Mouse (Mus musculus) kidney, postnatal 0 days (tissue): ENCODE measurements around the gene Iba57. TPM values are rescaled to one million over a fixed set of nuclear protein-coding genes. Genes with fewer than 3 reads are reported as not detected.

ENCODE experiments used
- ATAC-seq: fragments of 200-750 bp; cut with Nextera tagmentation; replicated peaks from 2 replicates; pipeline ENCODE4 v1.8.0; 2017; ENCODE audit warnings: low read depth, moderate number of reproducible peaks, moderate TSS enrichment, moderate library complexity; ENCODE audit not compliant: low FRiP score
- DNase-seq: peaks from one replicate; pipeline ENCODE4 v3.0.0-alpha.2; 2016; ENCODE audit warnings: low spot score
- H3K27ac ChIP-seq: fragments of 300-500 bp; sonication (generic); 2 replicates; pipeline ENCODE4 v1.5.1; 2014; ENCODE audit warnings: mild to moderate bottlenecking
- H3K27me3 ChIP-seq: fragments of 300-500 bp; sonication (generic); 2 replicates; pipeline ENCODE4 v1.6.1; 2014; ENCODE audit warnings: low read length, mixed read lengths; ENCODE audit not compliant: insufficient read depth
- H3K36me3 ChIP-seq: fragments of 300-500 bp; sonication (generic); 2 replicates; pipeline ENCODE4 v1.6.1; 2014; ENCODE audit warnings: low read length, mixed read lengths; ENCODE audit not compliant: insufficient read depth
- H3K4me1 ChIP-seq: fragments of 300-500 bp; sonication (generic); replicated peaks from 2 replicates; pipeline ENCODE4 v1.6.1; 2014; ENCODE audit warnings: antibody characterized with exemption, low read length, mixed read lengths; ENCODE audit not compliant: insufficient read depth
- H3K4me2 ChIP-seq: fragments of 300-500 bp; sonication (generic); 2 replicates; pipeline ENCODE4 v1.6.1; 2014; ENCODE audit warnings: mild to moderate bottlenecking, low read length, moderate library complexity, mixed read lengths
- H3K4me3 ChIP-seq: fragments of 300-500 bp; sonication (generic); replicated peaks from 2 replicates; pipeline ENCODE4 v1.5.1; 2014; ENCODE audit warnings: low read depth, low read length
- H3K9ac ChIP-seq: fragments of 300-500 bp; sonication (generic); 2 replicates; pipeline ENCODE4 v1.6.1; 2014; ENCODE audit warnings: low read depth, low read length
- H3K9me3 ChIP-seq: fragments of 300-500 bp; sonication (generic); replicated peaks from 2 replicates; pipeline ENCODE4 v1.6.1; 2016; ENCODE audit warnings: low read length, inconsistent platforms, mixed read lengths
- CTCF ChIP-seq: IDR thresholded peaks from 2 replicates; pipeline ENCODE4 v1.5.1; 2016; ENCODE audit warnings: antibody characterized with exemption, low read depth, mild to moderate bottlenecking, moderate library complexity
- WGBS: fragments of 180-500 bp; shearing (Covaris S2); extraction: QIAGEN DNeasy Blood & Tissue Kit; methylation state at CpG from one replicate; pipeline ENCODE4 v1.1.7; 2014; 5-methylcytosine and 5-hydroxymethylcytosine counted together
- polyA plus RNA-seq: library from polyadenylated mRNA; unstranded; fragments of >200 nt; fragmentation: Nextera tagmentation; extraction: Ambion mirVana; gene quantifications from 2 replicates; pipeline ENCODE4 v1.2.1, GENCODE M21; 2015

Iba57 gene
- polyA plus RNA-seq, 1 experiment from 2014 or later, result 6.9 TPM

DNA sequence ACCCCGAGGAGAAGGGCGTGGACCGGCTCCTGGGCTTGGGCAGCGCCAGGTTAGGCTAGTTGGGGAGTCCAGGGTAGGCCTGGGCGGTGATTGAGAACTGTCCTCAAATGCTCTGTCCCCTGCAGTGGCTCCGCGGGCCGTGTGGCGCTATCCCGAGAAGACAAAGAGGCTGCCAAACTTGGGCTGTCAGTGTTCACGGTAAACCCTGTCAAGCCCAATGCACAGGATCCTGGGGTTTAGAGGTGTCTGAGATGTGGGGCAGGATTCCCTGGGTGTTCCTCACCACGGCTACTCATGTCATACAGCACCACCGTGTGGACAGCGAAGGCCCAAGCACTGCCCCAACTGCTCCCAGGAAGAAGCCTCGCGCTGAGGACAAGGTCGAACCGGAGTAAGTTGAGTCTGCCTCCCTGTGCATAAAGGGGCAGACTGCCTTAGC is 45.5 kb upstream of the Iba57 start:
- peak overlapping the region; percentile 95 for H3K27ac ChIP-seq
- 5% methylated on average over 18 of the region's 18 CpGs for WGBS
- H3K9ac ChIP-seq, result peak overlapping the region; percentile 93
- H3K4me2 ChIP-seq, result peak overlapping the region; percentile 71
- H3K36me3 ChIP-seq, result peaks cover 21% of the 10 kb centered on the region
- ATAC-seq, result peak; percentile 69
- peak; percentile 83 for TF ChIP-seq CTCF
- peak; percentile 90 for DNase-seq
- H3K4me1 ChIP-seq, result no peaks in the 10 kb centered on the region
- H3K4me3 ChIP-seq, result peak overlapping the region; percentile 80
- no peaks in the 10 kb centered on the region for H3K9me3 ChIP-seq
- no peaks in the 10 kb centered on the region for H3K27me3 ChIP-seq

DNA sequence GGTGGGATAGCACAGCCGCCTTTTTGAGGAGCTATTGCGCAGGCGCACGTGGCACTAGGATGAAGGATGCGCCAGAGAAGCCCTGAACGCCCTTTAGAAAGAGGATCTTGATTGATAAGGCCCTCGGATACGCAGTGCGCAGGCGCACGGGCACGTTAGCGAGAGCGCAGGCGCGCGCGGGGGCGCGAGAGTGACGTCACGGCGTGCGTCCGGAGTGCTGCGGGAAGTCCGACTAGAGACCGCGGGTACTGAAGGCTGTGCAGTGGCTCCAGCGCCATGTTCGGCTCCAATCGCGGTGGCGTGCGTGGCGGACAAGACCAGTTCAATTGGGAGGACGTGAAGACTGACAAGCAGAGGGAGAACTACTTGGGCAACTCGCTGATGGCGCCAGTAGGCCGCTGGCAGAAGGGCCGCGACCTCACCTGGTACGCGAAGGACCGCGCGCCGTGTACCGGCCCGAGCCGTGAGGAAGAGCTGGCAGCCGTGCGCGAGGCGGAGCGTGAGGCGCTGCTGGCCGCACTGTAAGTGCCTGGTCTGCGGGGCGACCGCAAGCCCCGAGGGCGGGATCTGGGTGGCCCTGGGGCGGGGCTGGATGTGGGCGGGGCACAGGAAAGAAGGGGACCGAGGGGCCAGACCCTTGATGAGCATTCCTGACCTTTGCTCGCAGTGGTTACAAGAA is 44.8 kb upstream of the Iba57 start, which contains the start of gene 2310033P09Rik:
TSS of gene 2310033P09Rik (plus strand) at position 169 of the 679 bp plus-strand sequence.
- H3K27ac ChIP-seq, result peak within 1 kb of the TSS; percentile 95
- WGBS, result under 1% methylated on average over 67 of the region's 67 CpGs
- 0 out of 2 replicates have a peak, but pooled peaks have one; percentile 5 for TF ChIP-seq CTCF
- H3K4me3 ChIP-seq, result peak within 1 kb of the TSS; percentile 80
- H3K4me1 ChIP-seq, result no peaks in the 10 kb centered on the region
- peak; percentile 76 for ATAC-seq
- peaks cover 21% of the 10 kb centered on the region for H3K36me3 ChIP-seq
- H3K9ac ChIP-seq, result peak within 1 kb of the TSS; percentile 93
- peak within 1 kb of the TSS; percentile 71 for H3K4me2 ChIP-seq
- H3K9me3 ChIP-seq, result no peaks in the 10 kb centered on the region
- peak; percentile 95 for DNase-seq
- H3K27me3 ChIP-seq, result no peaks in the 10 kb centered on the region

DNA sequence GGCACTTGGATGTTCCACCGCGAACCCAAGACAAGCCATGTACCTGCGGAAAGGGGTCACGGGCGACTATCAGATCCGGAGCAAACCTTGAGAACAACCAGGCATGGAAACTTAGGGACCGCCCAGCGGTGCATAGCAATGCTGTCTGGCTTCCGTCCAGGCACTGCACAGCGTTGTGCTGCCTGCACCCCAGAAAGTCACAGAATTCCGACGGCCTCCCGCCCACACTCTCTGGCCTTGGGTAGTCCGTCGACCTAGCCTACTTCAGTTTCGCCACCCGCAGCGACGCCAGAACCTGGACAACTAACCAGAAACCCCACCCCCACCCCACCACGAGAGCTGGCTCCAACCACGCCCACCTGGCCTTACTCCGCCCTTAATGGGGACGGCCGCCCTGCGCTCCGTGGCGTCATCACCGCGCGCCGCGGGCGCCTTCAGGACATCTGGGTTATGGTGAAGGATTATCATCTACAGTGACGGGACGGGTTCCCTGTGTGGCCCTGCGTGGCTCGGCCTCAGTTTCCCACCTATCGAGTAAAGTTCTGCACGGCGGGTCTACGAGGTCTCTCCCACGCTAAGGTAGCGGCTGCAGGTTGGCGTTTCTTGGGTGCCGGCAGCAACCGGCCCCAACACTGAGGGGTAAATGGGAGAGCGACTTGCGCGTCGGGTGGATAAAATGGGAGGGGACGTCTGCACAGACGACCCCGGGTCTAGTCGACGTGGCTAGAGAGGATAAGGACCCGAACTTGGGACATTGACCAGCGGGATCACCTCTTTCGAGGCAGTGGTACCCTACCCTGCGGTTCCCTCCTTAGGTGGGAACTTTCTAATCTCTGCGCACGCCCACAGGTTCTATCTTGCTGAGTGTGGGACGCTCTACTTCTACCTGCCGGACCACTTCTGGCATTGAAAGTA is 38.8 kb upstream of the Iba57 start, which contains the start of gene Mrpl55:
TSS of gene Mrpl55 (plus strand) at position 406 of the 915 bp plus-strand sequence.
- no peaks in the 10 kb centered on the region for H3K27me3 ChIP-seq
- no peaks in the 10 kb centered on the region; the same call in 1 of the 2 replicates for H3K4me1 ChIP-seq
- WGBS, result under 1% methylated on average over 63 of the region's 63 CpGs
- no peak for TF ChIP-seq CTCF
- H3K4me2 ChIP-seq, result peak within 1 kb of the TSS; percentile 76
- ATAC-seq (peak; percentile 92), DNase-seq (peak; percentile 95)
- peak within 1 kb of the TSS; percentile 78 for H3K27ac ChIP-seq
- peaks cover 8% of the 10 kb centered on the region for H3K36me3 ChIP-seq
- peak within 1 kb of the TSS; percentile 71 for H3K4me3 ChIP-seq
- peak within 1 kb of the TSS; percentile 70 for H3K9ac ChIP-seq
- H3K9me3 ChIP-seq, result no peaks in the 10 kb centered on the region

DNA sequence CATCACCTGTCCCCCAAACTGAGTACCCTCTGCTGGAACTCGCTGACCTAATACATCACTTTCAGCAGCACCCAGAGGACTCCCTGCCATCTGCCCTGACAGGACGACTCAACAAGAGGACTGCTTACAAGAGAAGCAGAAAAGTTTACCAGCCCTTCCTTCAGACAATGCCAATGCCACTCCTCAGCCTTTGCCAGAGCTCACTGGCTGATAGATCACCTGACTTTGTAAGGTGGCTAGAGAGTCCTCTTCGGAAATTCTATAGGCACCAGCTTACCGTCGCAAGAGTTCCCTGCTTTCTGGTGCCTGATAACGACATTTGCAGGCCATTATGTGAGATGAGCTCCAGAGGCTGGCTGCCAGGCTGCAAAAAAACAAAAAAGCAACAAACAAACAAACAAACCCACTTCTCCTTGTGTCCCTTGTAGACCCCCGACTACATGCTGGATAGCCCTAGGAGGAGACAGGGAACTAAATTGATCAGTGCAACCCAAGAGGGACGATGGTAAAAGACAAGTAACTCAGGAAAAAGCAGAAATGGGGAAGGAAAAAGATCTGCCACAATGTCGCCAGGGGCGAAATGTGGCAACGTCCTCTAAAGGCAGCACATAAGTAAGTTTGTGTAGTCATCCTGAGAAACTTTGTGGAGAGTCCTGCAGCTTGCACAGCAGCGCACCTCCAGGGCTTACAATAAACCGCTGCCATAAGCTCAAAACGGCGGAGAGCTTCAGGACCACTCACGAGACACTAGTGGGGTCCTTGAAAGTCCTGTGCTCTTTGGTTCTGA is 37.9 kb upstream of the Iba57 start:
- TF ChIP-seq CTCF, result no peak
- ATAC-seq (no peak), DNase-seq (peak; percentile 35)
- peak overlapping the region; percentile 70 for H3K9ac ChIP-seq
- peak overlapping the region; percentile 76 for H3K4me2 ChIP-seq
- peaks cover 6% of the 10 kb centered on the region for H3K36me3 ChIP-seq
- H3K4me1 ChIP-seq, result no peaks in the 10 kb centered on the region; the same call in 1 of the 2 replicates
- 30% methylated on average over 16 of the region's 16 CpGs for WGBS
- peak overlapping the region; percentile 78 for H3K27ac ChIP-seq
- no peaks in the 10 kb centered on the region for H3K9me3 ChIP-seq
- H3K27me3 ChIP-seq, result no peaks in the 10 kb centered on the region
- peak overlapping the region; percentile 71 for H3K4me3 ChIP-seq

DNA sequence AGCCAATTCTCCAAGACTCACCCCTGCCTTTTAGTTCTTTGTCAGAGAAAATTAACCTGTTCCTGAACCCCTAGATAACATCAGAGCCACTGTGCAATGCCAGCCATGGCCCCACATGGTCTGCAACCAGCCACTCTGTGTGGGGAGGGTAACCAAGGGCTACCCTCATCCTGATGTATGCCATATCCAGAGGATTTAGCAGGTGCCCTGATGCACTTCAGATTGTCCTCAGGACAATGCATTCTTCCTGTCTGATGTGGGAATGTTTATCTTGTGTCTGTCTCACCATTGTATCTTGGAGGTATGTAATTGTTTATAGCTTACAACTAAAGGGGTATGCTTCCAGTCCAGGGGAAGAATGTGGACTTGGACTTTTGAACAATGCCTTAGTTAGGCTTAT is 32.7 kb upstream of the Iba57 start:
- Histone ChIP-seq H3K9ac (no peak overlapping the region), H3K36me3 (no peaks in the 10 kb centered on the region), H3K4me2 (no peak overlapping the region), H3K27ac (no peak overlapping the region), H3K4me1 (no peaks in the 10 kb centered on the region; the same call in 1 of the 2 replicates), H3K4me3 (no peak overlapping the region), H3K9me3 (no peaks in the 10 kb centered on the region), H3K27me3 (no peaks in the 10 kb centered on the region)
- DNase-seq (no peak), ATAC-seq (no peak)
- no peak for TF ChIP-seq CTCF
